Mouse (Mus musculus): ENCODE results near the gene Nipsnap1. TPM values are rescaled to one million over a fixed set of nuclear protein-coding genes. Genes with fewer than 3 reads are reported as not detected.

Nipsnap1 gene
- total and polyA plus RNA-seq, 3 experiments: 13.7 to 22.9 TPM; not detected in 1

- TF ChIP-seq MEF2A (IDR thresholded peaks at IDR 0.05; ENCODE audit: extremely low read depth, insufficient replicate concordance, low read depth, low read length, poor library complexity, severe bottlenecking): no peak
- TF ChIP-seq TCF12 (IDR thresholded peaks at IDR 0.05; ENCODE audit: low read depth, low read length): no peak
- no peak for TF ChIP-seq GABPA (IDR thresholded peaks at IDR 0.05; ENCODE audit: low read depth, low read length)
- TF ChIP-seq RCOR1 (IDR thresholded peaks at IDR 0.05; ENCODE audit: low read depth, low read length): no peak
- peak; percentile 57 for TF ChIP-seq MAX (IDR thresholded peaks at IDR 0.05; ENCODE audit: low read length)
- no peak for TF ChIP-seq ZC3H11A (IDR thresholded peaks at IDR 0.05; ENCODE audit: low read depth, low read length)
- no peak for TF ChIP-seq JUND (IDR thresholded peaks at IDR 0.05; ENCODE audit: low read depth, low read length)
- TF ChIP-seq ZNF384 (IDR thresholded peaks at IDR 0.05; ENCODE audit: low read depth, low read length): no peak
- no peak for TF ChIP-seq CHD2 (IDR thresholded peaks at IDR 0.05; ENCODE audit: low read length)
- TF ChIP-seq ZKSCAN1 (IDR thresholded peaks at IDR 0.05; ENCODE audit: low read depth, low read length): no peak
- TF ChIP-seq RAD21 (IDR thresholded peaks at IDR 0.05; ENCODE audit: low read depth, low read length): no peak
- TF ChIP-seq GATA1 (IDR thresholded peaks at IDR 0.05; ENCODE audit: low read depth, low read length): peak; percentile 33; the same call in 1 of the 2 replicates
- TF ChIP-seq SIN3A (IDR thresholded peaks at IDR 0.05; ENCODE audit: low read length): peak; percentile 72
- peak; percentile 71 for TF ChIP-seq MXI1 (IDR thresholded peaks at IDR 0.05; ENCODE audit: low read depth, low read length)
- no peak for TF ChIP-seq MYB (IDR thresholded peaks at IDR 0.05; ENCODE audit: low read depth, low read length)
- TF ChIP-seq E2F4 (IDR thresholded peaks at IDR 0.05; ENCODE audit: borderline replicate concordance, low read depth, low read length): peak; percentile 13; the same call in 1 of the 2 replicates
- TF ChIP-seq MYC (IDR thresholded peaks at IDR 0.05; ENCODE audit: low read depth, low read length): 0 out of 2 replicates have a peak, but pooled peaks have one; percentile 17
These were observed 25.1 kb upstream of the Nipsnap1 start (continued) for GRCm38 (mm10) chr11:4848483-4849248.

GRCm38 (mm10) chr11:4849258-4849943, 24.4 kb upstream of the Nipsnap1 start, which contains the start of gene Nf2:
Gene Nf2 (minus strand): TSS chr11:4849536.
- Histone ChIP-seq H3K36me3 (ENCODE audit: control insufficient read depth in 1 of 2, insufficient read depth in 2 of 2, low read length in 2 of 2) (peaks cover 0 to 14% of the 10 kb centered on the region in 2 experiments; a peak in 2 of 4 replicates), H3K9me3 (replicated peaks; ENCODE audit: insufficient read depth, low read length) (no peaks in the 10 kb centered on the region), H3K79me2 (ENCODE audit: control insufficient read depth, insufficient read depth, low read length, poor library complexity) (peaks cover 35% of the 10 kb centered on the region), H3K27me3 (ENCODE audit: control insufficient read depth in 1 of 2, insufficient read depth in 2 of 2, low read length in 2 of 2) (no peaks in the 10 kb centered on the region), H3K9ac (ENCODE audit: control insufficient read depth, low read depth, low read length, poor library complexity, severe bottlenecking) (peak within 1 kb of the TSS; percentile 96), H3K4me3 (ENCODE audit: control insufficient read depth in 1 of 2, insufficient read depth in 1 of 2, low read depth in 2 of 2, low read length in 2 of 2) (peak within 1 kb of the TSS; percentile 77 to 98), H3K27ac (ENCODE audit: control insufficient read depth, low read depth, low read length) (peak within 1 kb of the TSS; percentile 81), H3K4me1 (ENCODE audit: control insufficient read depth in 1 of 2, insufficient read depth in 2 of 2, low read length in 2 of 2) (peaks cover 0 to 11% of the 10 kb centered on the region in 2 experiments; a peak in 1 of 4 replicates)
- peak; percentile 100 for DNase-seq (ENCODE audit: low read depth, low spot score)
- no peak for TF ChIP-seq JUND (IDR thresholded peaks at IDR 0.05; ENCODE audit: low read depth, low read length)
- no peak for TF ChIP-seq ETS1 (IDR thresholded peaks at IDR 0.05; ENCODE audit: low read depth, low read length)
- TF ChIP-seq E2F4 (IDR thresholded peaks at IDR 0.05; ENCODE audit: borderline replicate concordance, low read depth, low read length): no peak
- no peak for TF ChIP-seq ZNF384 (IDR thresholded peaks at IDR 0.05; ENCODE audit: low read depth, low read length)
- TF ChIP-seq POLR2AphosphoS2 (IDR thresholded peaks at IDR 0.05; ENCODE audit: low read length): peak; percentile 54; the same call in 1 of the 2 replicates
- no peak for TF ChIP-seq TCF12 (IDR thresholded peaks at IDR 0.05; ENCODE audit: low read depth, low read length)
- peak; percentile 85 for TF ChIP-seq NELFE (IDR thresholded peaks at IDR 0.05; ENCODE audit: low read depth, low read length)
- no peak for TF ChIP-seq SMC3 (IDR thresholded peaks at IDR 0.05; ENCODE audit: low read depth, low read length)
- TF ChIP-seq MAX (IDR thresholded peaks at IDR 0.05; ENCODE audit: low read length): peak; percentile 81
- peak; percentile 85 for TF ChIP-seq KAT2A (conservative IDR thresholded peaks at IDR 0.05; ENCODE audit: low read depth, low read length)
- TF ChIP-seq MEF2A (IDR thresholded peaks at IDR 0.05; ENCODE audit: extremely low read depth, insufficient replicate concordance, low read depth, low read length, poor library complexity, severe bottlenecking): no peak
- peak; percentile 68 for TF ChIP-seq MYC (IDR thresholded peaks at IDR 0.05; ENCODE audit: low read depth, low read length)
- no peak for TF ChIP-seq RCOR1 (IDR thresholded peaks at IDR 0.05; ENCODE audit: low read depth, low read length)
- no peak for TF ChIP-seq GABPA (IDR thresholded peaks at IDR 0.05; ENCODE audit: low read depth, low read length)
- no peak for TF ChIP-seq CHD1 (IDR thresholded peaks at IDR 0.05; ENCODE audit: low read depth, low read length)
- 0 out of 2 replicates have a peak, but pooled peaks have one; percentile 9 for TF ChIP-seq UBTF (IDR thresholded peaks at IDR 0.05; ENCODE audit: borderline replicate concordance, insufficient read depth, low read depth, low read length)
- TF ChIP-seq POLR2A (IDR thresholded peaks at IDR 0.05; ENCODE audit: control insufficient read depth in 1 of 2, insufficient read depth in 1 of 2, low read depth in 1 of 2, low read length in 2 of 2, poor library complexity in 1 of 2): peak in 1 of 2 experiments; percentile 93
- peak; percentile 72; the same call in 1 of the 2 replicates for TF ChIP-seq TBP (IDR thresholded peaks at IDR 0.05; ENCODE audit: low read depth, low read length)
- peak; percentile 90 for TF ChIP-seq CHD2 (IDR thresholded peaks at IDR 0.05; ENCODE audit: low read length)
- no peak; a peak in 1 of 4 replicates for TF ChIP-seq EP300 (IDR thresholded peaks at IDR 0.05; ENCODE audit: low read depth in 1 of 2, low read length in 2 of 2)
- TF ChIP-seq POLR2AphosphoS5 (IDR thresholded peaks at IDR 0.05; ENCODE audit: borderline replicate concordance, low read depth, low read length): no peak
- peak; percentile 69; the same call in 1 of the 2 replicates for TF ChIP-seq SIN3A (IDR thresholded peaks at IDR 0.05; ENCODE audit: low read length)
- no peak for TF ChIP-seq MYB (IDR thresholded peaks at IDR 0.05; ENCODE audit: low read depth, low read length)
- no peak for TF ChIP-seq BHLHE40 (IDR thresholded peaks at IDR 0.05; ENCODE audit: borderline replicate concordance, low read depth, low read length)
- TF ChIP-seq GATA1 (IDR thresholded peaks at IDR 0.05; ENCODE audit: low read depth, low read length): no peak
- no peak for TF ChIP-seq RAD21 (IDR thresholded peaks at IDR 0.05; ENCODE audit: low read depth, low read length)
